Mouse (Mus musculus): ENCODE measurements around the gene Ralgps1.

DNA sequence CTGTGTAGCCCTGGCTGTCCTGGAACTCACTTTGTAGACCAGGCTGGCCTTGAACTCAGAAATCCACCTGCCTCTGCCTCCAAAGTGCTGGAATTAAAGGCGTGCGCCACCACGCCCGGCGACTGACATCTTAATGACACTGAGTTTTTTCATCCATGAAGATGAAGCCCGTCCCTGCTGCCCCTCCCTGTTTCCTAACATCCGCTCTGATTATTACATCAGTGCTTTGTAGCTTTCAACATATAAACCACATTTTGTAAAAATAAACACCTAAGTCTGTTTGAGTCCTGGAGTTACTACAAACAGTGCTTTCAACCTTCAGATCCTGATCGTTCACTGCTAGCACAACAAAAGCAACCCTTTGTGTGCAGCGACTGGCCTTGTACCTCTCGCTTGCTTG, 91.5 kb downstream of the Ralgps1 start:
- no peak for TF ChIP-seq POLR2A (IDR thresholded peaks at IDR 0.05; ENCODE audit: insufficient read depth, low read depth, low read length)
- no peak for TF ChIP-seq CTCF (IDR thresholded peaks at IDR 0.05; ENCODE audit: insufficient read depth, low read depth, low read length)
